ENCODE assay signal across 9 mouse cellular contexts in the genomic region with DNA sequence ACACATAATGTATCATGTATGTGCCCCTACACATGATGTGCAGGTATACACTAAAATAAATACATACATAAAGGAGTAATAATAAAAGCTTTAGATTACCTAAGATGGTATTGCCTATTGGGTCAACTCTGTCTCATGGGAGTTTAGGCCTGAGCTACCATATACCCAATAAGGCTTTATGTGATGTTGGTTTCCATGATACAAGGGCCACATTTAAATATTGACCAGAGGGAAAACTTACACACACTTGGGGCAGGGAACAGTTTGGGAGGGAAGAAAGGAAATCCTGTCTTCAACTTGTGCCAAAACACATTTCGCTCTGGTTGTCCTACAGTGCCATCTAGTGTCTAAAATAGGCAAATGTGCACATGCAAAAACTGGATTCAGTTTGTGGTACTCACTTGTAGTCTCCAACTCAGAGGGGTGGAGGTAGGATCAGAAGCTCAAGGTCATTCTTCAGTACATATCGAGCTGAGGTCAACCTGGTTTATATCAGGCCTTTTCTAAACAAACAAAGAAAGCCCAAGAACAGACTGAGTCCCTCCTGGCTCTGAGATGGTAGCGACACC. TPM values are rescaled to one million over a fixed set of nuclear protein-coding genes. Genes with fewer than 3 reads are reported as not detected.
A peak's percentile ranks its signal among the peaks of the same experiment; 100 is the strongest.
DNase-seq lines count a peak whose midpoint lies in the region; ATAC-seq and TF ChIP-seq lines count a peak whose summit lies in the region.
"Had no signal": no experiment of that assay in that cellular context is flagged by ENCODE, and none has a peak within 500 bp of the region (broad histone marks: within the 10 kb centered on the region; RNA-seq: fewer than 3 reads in every experiment).

No protein-coding gene starts in this region.

- peak; percentile 39 to 42; a peak in 2 of 4 replicates for ATAC-seq in hematopoietic stem cell, adult 5-6 weeks (replicated peaks in 1 of 2; ENCODE audit: insufficient read depth in 1 of 2, low FRiP score in 2 of 2, low TSS enrichment in 1 of 2, low read depth in 1 of 2, poor library complexity in 2 of 2, severe bottlenecking in 2 of 2)

- no peaks in the 10 kb centered on the region for H3K4me1 ChIP-seq in spleen, adult 2 months (ENCODE audit: control insufficient read depth, insufficient read depth, insufficient read length)
- H3K4me1 ChIP-seq: hindbrain, embryonic 15.5 days had no signal

- H3K4me3 ChIP-seq in spleen, adult 2 months (ENCODE audit: extremely low read depth, insufficient read depth, insufficient read length), result no peak overlapping the region
- H3K4me3 ChIP-seq: hindbrain, embryonic 15.5 days had no signal

- H3K36me3 ChIP-seq in spleen, adult 2 months (ENCODE audit: control insufficient read depth, insufficient read depth, low read length), result no peaks in the 10 kb centered on the region
- H3K36me3 ChIP-seq: hindbrain, embryonic 15.5 days had no signal

- peak; percentile 25; the same call in 1 of the 2 replicates for TF ChIP-seq CTCF in spleen, adult 2 months (IDR thresholded peaks at IDR 0.05; ENCODE audit: extremely low read depth, insufficient read depth, insufficient read length, insufficient replicate concordance)

- no peak overlapping the region for H3K27ac ChIP-seq in spleen, adult 2 months (ENCODE audit: insufficient read depth, low read length)
- H3K27ac ChIP-seq: hindbrain, embryonic 15.5 days had no signal

- no peaks in the 10 kb centered on the region for H3K27me3 ChIP-seq in spleen, adult 2 months (ENCODE audit: control insufficient read depth, insufficient read depth, low read length)

- WGBS in spleen, adult 2 months, result 43% methylated on average over 3 of the region's 3 CpGs

- intact Hi-C loops in left cerebral cortex, postnatal 4 days (cut with DNase I), result loop anchor here (5.0 kb wide), 1 partner anchor 881 kb away; no protein-coding TSS in a partner anchor

- TF ChIP-seq POLR2A in spleen, adult 2 months (IDR thresholded peaks at IDR 0.05; ENCODE audit: low read depth, low read length), result no peak

- peak; percentile 16 to 75 for DNase-seq in adrenal gland, adult (ENCODE audit: inconsistent age in 2 of 2, low spot score in 1 of 2)
- DNase-seq in adrenal gland, postnatal 25 days, result no peak
- DNase-seq in spleen, adult 2 months (ENCODE audit: low read depth in 1 of 2, low spot score in 2 of 2), result peak; percentile 3
- no peak for DNase-seq in spleen, postnatal 4 days (ENCODE audit: low spot score in 2 of 2)
- peak; percentile 50 to 66 for DNase-seq in cerebellum, postnatal 14 days
- peak; percentile 1 for DNase-seq in left cerebral cortex, postnatal 4 days
- DNase-seq in right cerebral cortex, postnatal 25 days, result peak; percentile 8

RNA-seq across cellular contexts. Expression of gene Cdkl5, which starts 38.8 kb away (rescaled TPM):
- 18.3 and 19.2 TPM in 2 replicates for total RNA-seq in adrenal gland, postnatal 25 days (2021)
- polyA plus RNA-seq in spleen, adult 2 months (2012; rRNA removed), result 0.23 and 0.53 TPM in 2 replicates
- total RNA-seq in hematopoietic stem cell, adult 5-6 weeks (2017), result 2.7 and 5.4 TPM in 2 replicates
- total RNA-seq in left cerebral cortex, postnatal 4 days (2021), result 10 to 100 TPM; 86.2 to 94.6 TPM

Comparison
In these comparisons a context has a peak if more than half of its experiments do, and no peak if none do; other contexts are left out.
1. DNase-seq: peak in adrenal gland, adult (2 of 2), spleen, adult 2 months (2 of 2), cerebellum, postnatal 14 days (2 of 2), left cerebral cortex, postnatal 4 days (single experiment) and right cerebral cortex, postnatal 25 days (single experiment); none in adrenal gland, postnatal 25 days (single experiment) and spleen, postnatal 4 days (0 of 2).